Mouse (Mus musculus): ENCODE data around the gene Sh3bp1.
A peak's percentile ranks its signal among the peaks of the same experiment; 100 is the strongest.

The Sh3bp1 gene

DNA sequence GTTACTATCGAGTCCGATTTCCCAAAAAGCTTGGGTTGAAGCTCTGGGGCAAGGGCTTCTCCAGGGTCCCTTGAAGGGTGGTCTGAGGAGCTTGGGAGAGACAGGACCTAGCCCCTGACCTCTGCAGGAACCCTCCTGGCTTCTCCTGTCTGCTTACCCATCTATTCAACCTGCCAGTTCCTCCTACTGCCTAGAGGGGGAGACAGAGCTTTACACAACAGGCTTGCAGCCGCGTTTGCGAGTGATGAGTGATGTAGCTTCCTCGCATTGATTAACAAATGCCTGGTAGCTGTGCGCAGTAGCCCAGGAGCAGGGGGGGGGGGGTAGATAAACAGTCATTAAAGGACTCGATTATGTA lies 16.1 kb downstream of the Sh3bp1 start:
- no peak for DNase-seq (ENCODE audit: low read depth)

DNA sequence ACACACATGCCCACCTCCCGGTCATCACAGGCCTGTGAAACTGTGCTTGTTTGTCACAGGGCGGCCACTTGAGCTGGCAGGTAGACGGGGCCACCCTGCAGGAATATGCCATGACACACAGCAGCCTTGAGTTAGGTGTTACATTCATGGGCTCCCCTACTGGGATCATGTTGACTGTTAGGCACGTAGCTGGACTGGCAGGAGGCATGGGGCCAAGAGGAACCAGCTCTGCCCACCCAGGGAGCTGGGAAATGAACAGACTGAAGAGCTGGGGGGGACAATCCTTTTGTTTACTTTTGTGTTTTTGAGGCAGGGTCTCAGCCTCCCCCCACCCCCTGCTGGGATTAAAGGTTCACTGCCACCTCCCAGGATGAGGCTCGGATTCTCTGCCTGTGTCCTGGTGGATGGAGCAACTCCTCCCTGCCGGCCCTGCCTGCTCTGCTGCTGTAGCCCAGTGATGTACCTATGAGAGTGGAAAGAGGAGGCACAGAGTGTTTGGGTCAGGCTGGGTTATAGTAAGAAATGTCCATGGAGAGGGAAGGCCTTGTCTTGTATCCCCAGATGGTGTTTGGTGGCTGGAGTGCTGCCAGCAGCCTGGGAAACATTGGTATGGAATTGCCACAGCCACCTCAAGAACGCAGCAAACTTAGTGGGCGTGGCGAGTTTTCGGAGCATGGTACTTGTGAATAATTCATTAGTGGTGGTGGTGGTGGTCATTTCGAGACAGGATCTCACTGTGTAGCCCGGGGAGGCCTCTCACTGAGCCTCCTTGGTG lies 16.7 kb downstream of the Sh3bp1 start:
- no peak for DNase-seq (ENCODE audit: low read depth)

DNA sequence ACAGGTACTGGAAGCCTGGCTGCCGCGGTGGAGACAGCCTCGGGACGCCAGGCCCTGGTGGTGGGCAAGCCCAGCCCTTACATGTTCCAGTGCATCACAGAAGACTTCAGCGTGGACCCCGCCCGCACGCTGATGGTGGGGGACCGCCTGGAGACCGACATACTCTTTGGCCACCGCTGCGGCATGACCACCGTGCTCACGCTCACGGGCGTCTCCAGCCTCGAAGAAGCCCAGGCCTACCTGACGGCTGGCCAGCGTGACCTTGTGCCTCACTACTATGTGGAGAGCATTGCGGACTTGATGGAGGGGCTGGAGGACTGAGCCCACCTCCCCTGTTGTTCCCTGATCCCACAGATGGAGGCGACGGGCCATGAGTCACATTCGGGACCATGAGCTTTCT lies 18.6 kb downstream of the Sh3bp1 start:
- no peak for DNase-seq (ENCODE audit: low read depth)

DNA sequence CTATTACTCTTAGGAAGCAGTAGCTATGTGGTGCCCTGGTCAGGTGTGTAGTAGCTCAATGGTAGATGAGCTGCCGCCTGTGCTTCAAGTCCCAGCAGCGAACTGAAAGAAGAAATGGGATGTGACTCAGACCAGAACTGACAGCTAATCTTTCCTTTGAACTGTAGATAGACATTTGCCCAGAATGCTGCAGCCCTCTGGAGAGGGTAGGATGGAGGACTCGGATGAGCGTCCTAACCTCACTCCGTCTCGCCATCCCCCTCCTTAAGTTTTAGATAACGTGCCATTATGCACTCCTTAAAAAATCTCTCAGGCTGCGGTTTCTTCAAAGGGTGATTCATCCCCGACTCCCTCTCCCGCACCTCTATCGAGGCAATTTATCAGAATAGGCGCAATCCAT lies 20.3 kb downstream of the Sh3bp1 start:
- no peak for DNase-seq (ENCODE audit: low read depth)

DNA sequence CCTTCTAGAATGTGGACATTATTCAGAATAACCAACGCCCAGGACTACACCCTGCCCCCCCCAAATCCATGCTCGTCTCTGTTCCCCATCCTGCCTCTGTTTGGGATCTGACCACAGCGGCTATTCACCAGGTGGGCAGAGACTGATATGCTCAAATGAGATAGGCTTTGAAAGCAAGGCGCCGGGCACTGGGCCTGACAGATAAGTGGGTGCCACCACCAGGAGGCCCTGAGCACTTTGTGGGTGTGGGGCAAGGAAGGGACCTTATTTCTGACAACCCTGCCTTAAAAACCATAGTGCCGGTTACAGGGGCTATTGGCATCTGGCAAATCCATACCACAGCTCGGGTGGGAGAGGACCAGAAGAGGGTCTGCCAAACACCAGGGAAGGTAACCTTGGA lies 23.1 kb downstream of the Sh3bp1 start:
- DNase-seq (ENCODE audit: low read depth): no peak

DNA sequence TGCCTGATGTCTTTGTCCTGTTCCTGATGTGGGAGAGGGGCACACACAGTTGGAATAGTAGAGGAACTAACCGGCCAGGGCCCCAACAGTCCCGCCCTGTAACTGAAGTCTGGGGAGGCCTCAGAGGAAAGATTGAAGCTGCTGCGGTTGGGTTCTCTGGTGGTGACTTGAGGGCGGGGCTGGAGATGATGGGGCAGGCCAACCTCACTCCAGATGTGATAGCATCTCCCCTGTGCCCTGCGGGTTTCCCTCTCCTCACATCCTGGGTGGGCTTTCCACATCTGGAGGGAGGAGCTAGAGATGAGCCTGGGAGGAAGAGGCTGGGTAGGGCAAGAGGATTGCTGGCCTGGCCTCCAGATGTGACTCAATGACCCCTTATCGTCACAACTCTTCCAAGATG lies 24.0 kb downstream of the Sh3bp1 start:
- DNase-seq (ENCODE audit: low read depth): peak; percentile 66

DNA sequence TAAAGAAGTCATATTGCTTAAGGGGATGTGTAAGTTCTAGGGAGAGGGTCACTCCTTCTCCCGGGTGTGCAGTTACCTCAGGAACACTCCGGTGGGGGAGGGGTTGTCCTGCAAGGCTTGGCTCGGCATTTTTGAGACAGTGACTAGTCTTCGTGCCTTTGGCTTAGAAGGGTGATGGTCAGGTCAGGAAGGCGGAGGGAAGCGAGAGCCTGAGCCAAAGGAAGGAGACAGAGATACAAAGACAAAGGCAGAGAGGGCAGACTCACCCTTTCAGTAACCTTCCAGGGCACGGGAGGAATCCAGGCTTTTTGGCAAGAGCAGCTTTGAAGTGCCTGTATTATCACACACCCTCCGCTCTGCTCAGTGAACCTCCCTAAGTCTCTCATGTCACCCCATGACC lies 25.6 kb downstream of the Sh3bp1 start:
- DNase-seq (ENCODE audit: low read depth): no peak

DNA sequence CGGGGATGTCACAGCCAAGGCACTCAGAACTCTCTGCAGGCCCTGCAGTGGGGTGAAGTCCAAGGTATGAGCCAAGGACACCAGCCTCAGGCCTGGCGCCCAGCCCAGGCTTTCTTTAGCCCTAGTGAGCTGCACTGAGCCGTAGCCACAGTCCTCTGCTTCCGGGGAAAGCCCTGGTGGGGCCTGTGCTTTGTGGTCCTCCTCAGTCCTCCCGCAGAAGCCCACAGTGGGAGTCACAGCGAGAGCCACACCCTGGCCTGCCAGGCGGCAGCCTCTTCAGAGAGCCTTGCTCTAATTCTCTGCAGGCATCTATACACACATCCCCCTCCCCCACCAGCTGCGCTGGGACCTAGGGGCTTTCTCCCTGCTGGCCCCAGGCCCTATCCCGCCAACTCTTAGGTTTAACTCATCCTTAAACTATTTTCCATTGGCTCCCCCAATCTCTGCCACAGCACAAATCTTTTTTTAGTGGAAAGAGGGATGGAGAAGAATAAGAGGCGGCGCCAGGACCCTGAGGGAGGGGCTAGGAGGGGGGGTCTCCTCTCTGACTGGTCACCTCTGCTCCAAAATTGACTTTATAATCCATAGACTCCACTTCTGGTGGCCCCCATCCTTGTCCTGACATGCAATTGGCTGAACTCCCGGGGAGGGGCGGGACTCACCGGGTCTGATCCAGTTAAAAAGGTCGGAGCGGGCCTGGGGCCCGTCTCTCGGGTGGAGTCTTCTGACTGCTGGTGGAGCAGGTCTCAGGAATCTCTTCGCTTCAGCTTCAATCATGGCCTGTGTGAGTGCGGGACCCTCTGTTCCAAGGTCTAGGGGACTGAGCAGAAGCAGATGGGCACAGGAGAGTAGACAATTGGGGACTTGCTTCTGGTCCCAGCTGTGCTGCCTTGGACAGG lies 26.7 kb downstream of the Sh3bp1 start, which contains the start of gene Lgals1:
Lgals1 (plus strand) TSS at position 705 of the 899 bp plus-strand sequence.
- DNase-seq (ENCODE audit: low read depth): peak; percentile 75

DNA sequence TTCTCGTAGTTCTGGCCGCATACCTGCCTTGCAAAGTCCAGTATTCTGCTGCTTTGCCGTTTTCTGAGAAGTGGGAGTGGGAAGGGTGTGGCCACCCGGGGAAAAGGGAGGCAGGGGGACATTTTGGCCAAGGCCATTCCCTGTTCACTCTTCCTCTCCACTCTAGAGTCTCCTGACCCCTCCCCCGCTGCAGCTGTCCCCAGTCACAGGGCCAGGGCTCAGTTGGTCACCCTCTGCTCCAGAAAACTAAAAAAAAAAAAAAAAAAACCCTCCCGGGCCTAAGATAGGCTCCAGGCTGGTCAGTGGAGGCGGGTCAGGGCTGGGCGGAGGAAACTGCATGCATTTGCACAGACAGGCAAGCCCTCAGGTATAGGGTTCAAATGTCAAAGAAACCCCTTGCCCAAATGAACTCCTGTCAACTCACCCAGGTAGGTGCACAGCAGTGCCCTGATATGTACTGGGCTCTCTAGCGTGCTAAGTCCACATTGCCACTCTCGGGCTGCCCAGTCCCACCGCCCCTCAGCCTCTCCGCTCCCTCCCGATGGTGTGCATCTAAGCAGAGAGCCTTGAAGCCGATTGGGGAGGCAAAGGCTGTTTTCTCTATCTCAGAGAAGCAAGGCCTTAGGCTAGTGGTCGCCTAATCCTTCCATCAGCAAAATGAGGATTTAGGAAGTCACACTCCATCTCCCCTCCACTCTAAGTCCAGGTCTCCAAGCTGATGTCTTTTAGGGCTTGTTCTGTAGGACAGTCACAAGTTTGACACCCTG lies 27.6 kb downstream of the Sh3bp1 start:
- DNase-seq (ENCODE audit: low read depth): no peak

DNA sequence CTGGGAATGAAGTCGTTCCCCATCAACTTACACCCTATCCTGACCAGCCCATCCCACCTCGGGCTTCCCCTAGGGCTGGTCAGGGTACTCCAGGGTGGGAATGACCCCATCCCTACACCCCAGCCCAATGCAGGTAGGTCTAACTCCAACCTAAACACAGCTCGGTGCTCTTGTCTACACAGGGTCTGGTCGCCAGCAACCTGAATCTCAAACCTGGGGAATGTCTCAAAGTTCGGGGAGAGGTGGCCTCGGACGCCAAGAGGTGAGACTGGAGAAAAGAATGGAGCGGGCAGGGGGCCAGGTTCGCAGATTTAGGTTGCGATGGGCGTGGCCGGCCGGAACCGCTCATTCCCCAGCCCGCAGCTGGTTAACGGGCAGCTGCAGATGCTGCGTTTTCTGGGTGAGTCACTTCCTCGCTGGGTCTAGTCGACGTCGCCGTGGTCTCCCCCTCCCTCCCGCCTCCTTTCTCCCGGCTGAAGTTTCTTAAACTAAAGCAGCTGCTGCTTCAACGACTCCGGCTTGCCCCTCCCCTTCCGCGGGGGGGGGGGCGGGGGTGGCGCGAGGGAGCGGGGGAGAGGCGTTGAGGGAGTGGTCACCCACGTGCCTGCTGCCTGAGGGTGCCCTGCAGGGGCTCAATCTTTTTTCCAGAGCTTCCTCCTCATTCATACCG lies 28.4 kb downstream of the Sh3bp1 start:
- DNase-seq (ENCODE audit: low read depth): peak; percentile 85

DNA sequence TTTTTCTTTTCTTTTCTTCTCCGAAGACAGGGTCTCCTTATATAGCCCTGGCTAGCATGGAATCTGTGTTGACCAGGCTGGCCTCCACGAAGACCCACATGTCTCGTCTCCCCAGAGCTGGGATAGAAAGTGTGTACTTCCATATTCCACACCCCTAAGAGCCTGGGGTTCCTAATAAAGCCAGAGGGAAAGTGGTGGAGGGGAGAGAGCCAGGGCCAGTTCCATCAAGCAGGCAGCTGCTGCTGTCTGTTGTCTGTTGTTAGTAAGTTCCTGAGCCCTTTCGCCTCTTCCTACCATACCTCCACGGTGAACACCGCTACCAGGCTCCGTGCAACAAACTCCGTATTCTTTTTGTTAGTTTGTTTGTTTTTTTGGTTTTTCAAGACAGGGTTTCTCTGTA lies 29.0 kb downstream of the Sh3bp1 start:
- DNase-seq (ENCODE audit: low read depth): no peak

DNA sequence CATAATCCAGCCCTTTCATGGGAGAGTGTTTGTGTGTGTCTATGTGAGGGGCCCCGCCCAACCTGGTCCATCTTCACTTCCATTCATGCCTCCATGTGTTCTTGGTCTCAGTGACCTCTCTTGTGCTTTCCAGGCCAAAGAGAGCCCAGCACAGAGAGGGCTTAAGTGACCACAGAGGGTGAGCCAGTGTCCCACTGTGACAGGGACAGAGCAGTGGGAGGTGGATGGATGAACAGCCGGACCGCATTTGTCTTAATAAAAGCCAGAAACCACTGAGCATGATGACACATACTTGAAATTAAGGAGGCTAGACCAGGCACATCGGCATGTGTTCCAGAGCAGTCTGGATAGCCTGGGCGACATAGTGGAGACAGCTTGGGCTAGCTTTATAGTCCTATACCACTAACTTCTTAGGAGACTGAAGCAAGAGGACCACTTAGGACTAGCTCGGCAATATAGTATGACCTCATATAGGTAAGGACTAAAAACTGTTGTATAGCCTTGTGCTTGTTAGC lies 30.7 kb downstream of the Sh3bp1 start:
- no peak for DNase-seq (ENCODE audit: low read depth)

DNA sequence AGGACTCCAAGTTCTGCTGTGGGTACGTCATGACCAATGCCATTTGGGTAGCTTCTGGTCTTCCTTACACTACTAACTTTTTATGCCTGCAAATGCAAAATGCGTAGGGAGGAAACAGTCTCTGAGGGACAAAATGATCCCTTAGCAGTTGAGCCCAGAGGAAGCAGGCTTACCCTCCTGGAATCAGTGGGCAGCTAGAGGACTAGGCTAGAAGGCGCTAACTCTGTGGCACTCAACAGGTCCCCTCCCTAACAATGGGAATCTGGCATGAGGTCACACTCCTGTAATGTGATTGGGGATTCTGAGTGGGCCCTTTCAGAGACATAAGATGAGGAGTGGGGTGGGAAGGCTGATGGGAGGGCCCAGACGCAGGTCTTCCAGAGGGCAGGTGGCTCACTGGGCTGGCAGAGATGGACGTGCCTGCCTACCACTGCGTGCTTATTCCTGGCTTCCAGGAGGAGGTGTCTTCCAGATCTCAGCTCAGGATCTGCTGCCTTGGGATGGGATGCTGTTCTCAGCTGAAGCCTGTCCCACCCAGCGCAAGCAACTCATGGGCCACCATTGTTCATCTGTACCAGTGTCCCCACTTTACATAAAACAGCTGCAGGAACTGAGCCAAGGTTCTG lies 31.3 kb downstream of the Sh3bp1 start:
- DNase-seq (ENCODE audit: low read depth): no peak

DNA sequence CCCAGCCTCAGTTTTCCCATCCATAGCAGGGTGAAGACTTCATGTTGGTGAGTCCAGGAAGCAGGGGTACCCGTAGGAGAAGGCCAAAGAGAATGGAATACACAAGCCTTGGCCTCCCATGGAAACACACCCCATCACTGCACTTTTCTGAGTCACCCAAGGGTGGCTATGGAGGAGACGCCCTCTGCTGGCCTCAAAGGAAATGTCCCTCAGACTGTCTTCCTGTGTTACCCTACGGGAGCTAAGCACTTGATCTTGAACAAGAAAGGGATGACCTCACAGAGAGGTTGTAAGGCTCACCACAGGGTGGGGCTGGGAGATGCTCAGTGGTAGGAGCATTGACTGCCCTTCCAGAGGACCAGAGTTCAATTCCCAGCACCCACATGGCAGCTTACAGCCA lies 32.0 kb downstream of the Sh3bp1 start:
- peak; percentile 83 for DNase-seq (ENCODE audit: low read depth)

DNA sequence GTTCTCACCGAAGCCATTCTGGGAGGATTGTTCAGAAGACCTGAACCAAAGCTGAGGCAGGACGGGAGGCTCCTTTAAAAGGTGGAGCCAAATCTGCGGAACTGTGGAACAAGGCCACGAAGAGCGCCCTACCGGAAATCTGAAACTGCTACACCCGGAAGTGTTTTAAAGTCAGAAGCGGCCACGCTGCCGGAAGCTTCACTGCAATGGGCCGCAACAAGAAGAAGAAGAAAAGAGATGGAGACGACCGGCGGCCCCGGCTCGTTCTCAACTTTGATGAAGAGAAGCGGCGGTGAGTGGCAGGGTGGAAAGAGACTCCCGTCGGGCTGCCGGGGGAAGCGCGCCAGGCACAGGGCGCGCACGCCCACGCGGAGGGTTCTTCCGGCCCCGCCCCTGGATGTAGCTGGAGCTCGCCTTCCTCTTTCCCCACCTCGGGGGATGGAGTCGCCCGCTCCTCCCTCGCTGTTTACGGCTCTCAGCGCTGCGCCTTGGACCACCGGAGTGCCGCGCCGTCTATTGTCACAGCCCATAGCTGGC lies 35.3 kb downstream of the Sh3bp1 start, which contains the start of gene Nol12:
Nol12 (plus strand) TSS at position 150 of the 537 bp plus-strand sequence.
- peak; percentile 81 for DNase-seq (ENCODE audit: low read depth)

DNA sequence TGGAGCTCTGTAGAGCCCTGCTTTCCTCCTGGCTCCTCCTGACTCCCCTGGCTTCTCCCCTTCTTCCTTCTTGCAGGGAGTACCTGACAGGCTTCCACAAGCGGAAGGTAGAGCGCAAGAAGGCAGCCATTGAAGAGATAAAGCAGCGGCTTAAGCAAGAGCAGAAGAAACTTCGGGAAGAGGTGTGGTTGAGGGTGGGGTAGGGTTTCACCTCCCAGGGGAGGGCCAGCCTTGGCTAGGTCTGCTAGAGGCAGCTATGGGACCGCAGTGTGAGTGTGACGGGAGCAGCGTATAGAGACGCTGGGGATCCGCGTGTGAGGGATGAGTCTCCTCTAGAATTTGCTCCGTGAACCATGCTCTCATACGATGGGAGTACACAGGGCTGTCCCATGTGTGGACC lies 36.8 kb downstream of the Sh3bp1 start:
- no peak for DNase-seq (ENCODE audit: low read depth)

DNA sequence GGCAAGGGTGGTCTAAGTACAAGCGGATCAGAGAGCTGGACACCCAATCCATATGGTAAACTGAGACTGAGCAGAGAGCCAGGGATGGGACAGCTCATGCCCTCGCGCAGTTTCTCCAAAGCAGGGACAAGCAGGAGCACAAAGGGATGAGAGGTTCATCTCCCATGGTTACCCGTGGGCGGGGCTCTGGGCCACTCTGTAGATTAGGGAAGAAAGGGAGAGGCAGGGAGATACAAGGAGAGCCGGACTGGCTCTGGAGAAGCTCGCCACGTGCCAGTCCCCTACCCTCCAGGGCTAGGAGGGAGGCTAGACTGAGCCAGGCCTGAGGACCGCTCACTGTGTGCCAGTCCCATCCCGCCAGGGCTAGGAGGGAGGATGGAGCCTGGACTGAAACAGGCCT lies 37.7 kb downstream of the Sh3bp1 start:
- DNase-seq (ENCODE audit: low read depth): no peak

DNA sequence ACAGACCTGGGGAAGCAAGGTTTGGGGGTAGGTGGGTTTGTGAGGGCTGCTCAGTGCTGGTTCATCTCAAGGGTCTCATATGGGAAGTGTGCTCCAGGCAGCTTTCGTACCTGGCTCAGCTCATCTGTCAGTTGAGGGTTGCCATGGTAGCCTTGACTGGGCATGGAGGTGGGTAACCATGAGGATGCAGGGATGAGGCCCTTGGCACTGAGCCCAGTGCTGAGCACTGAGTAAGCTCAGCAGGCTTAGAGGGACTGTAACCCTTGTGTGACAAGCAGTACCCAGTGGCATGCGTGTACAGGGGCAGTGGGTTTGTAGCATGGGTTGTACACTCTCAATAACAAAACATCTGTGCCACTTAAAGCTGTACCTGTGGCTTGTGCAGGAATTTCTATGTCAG lies 38.4 kb downstream of the Sh3bp1 start:
- DNase-seq (ENCODE audit: low read depth): no peak

DNA sequence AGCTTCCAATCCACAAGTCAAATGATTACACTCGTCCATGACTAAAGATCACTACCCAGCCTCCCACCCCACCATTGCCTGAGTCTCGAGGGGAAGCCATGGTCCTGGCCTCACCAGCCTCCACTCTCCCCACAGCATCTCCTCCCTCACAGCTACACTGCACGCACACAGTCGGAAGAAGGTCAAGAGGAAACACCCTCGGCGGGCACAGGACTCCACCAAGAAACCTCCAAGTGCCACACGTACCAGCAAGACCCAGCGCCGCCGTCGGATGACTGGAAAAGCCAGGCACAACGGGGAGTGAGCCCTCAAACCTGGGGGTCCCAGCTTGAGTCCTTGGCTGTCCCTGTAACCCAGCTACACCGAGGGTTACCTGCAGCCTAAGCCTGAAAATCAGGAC lies 40.8 kb downstream of the Sh3bp1 start:
- no peak for DNase-seq (ENCODE audit: low read depth)

DNA sequence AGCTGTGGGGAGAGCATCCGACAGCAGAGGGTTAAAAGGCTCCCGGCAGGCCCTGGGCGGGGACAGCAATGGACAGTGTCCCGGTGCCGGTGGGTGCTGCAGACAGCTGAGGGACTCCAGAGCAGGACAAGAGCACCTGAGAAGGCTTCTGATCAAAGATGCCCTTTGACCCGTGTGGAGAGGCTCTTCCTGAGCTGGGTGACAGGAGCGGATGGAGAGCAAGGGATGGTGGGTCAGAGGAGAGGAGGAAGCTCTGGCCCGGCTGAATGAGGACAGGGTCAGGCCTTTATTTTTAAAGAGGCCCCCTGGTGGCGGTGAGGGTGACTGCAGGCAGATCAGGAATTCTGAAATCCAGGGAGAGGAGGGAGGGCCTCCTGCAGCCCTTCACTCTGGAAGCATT lies 43.1 kb downstream of the Sh3bp1 start:
- DNase-seq (ENCODE audit: low read depth): no peak

DNA sequence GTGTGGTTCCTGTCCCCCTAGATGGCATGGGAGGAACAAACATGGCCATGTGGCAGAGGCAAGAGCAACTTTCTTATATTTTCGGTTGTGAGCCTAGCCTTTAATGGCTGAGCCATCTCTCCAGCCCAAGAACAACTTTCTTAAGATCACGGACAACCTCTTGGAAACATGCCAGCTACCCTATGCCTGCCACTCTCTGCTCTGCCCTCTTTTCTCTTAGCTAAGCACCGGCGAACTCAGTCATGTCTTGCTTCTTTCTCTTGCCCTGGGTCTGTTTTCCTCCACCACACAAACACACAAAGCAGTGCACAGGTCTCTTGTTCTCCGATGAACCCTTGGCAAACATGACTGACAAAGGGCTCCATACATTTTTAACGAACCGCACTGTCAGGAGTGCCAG lies 46.7 kb downstream of the Sh3bp1 start:
- no peak for DNase-seq (ENCODE audit: low read depth)

All from c-Kit-positive CD71-negative TER-119-negative erythroid progenitor cells, embryonic 14.5 days (primary cell).